Mouse (Mus musculus) Muller cell, postnatal 12 days (primary cell): ENCODE measurements at regions not wholly inside any gene's neighbourhood (a gene's known extent, or its start where the extent isn't known, plus 50 kb on each side); places are given as distances from the start of the nearest gene placed in this dataset.
"Not testable (repeated sequence)": the region's sequence is repeated elsewhere in the genome, so short reads cannot be mapped to it uniquely, and the experiment has no call there.

Experiments used
- DNase-seq: peaks from one replicate; pipeline ENCODE4 v3.0.0-alpha.2; 2015; ENCODE audit errors: inconsistent ontology term

DNA sequence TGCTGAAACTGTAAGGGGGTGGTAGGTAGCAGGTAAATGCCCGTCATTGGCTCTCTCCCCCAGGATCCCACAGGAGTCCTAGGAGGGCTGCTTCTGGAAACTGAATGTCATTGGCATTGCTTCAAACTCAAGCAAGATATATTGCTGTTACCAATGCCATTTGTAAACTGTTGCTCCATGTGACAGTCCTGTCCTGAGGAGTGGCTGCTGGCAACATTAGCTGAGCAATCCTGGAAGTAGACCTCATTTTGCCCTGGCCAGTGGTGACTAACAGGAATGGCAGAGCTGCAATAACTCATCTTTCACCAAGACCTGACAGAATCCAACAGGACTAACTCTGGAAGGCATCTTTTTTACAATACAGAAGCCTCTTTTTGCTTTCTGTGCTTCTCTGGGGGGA, 143.2 kb downstream of the Gm815 start:
- peak; percentile 20 for DNase-seq

DNA sequence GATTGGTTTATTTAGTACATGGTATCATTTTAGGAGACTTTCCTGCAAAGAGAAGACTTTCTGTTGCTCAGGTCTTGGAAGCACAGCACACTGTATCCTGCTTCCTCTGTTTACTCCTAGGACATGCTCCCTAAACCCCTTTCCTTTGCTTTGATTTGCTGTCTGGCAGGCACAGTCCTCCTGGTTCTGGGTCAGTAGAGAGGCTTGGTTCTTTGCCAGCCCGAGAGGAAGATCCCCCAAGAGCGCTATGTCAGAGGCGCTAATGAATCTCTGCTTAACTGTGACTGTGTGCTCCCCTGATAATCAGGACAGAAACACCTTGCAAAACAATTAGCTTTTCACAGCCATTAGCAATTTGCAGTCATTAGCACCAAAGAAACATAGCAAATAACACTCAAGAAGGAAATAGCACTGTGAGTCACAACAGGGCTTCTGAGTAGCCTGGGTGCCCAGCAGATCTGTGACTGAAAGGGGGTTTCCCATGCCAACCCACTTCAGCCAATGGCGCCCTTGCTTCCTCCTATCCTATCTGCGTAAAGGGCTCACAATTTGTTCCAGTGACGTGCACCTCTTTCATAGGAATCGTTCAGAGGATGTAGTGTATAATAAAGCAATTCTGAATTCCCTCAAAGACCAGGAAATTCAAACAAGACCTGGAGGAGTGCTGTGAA, 145.5 kb downstream of the Gm815 start:
- peak; percentile 81 for DNase-seq

- DNase-seq: no peak
Observed at GRCm38 (mm10) chr19:27032621-27033020, 146.9 kb downstream of the Gm815 start.

- DNase-seq: no peak
Observed at GRCm38 (mm10) chr19:27038298-27038697, 152.6 kb downstream of the Gm815 start.

DNA sequence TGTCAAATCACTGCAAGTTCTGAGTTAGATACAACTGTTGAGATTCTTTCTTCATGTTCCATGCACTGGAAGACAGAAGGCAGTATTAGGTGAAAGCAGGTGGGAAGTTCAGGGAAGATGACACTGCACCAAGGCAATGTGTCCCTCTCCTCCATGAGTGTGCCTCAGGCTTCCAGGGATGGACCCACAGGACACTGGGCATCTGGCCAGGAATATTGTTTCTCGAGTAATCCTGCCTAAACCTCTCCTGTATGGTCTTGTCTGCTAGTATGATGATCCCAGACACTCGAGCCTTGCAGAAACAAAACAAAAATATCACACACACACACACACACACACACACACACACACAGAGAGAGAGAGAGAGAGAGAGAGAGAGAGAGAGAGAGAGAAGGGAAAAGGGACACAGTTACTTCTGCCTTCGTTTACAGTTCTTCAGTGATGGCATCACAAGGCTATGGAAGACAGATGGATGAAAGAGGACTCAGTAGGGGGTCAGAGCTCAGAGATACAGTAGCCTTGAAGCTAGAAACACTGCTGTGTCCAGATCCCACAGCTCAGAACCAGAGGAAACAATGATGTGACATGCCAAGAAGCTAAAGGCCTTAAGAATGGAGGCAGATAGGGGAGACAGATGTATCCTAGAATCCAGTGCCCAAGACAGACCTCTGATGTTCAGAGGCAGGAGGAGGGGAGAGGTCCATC, 154.8 kb downstream of the Gm815 start:
- no peak for DNase-seq

GRCm38 (mm10) chr19:27066449-27067181, 149.7 kb upstream of the Vldlr start:
- DNase-seq: peak; percentile 88

DNA sequence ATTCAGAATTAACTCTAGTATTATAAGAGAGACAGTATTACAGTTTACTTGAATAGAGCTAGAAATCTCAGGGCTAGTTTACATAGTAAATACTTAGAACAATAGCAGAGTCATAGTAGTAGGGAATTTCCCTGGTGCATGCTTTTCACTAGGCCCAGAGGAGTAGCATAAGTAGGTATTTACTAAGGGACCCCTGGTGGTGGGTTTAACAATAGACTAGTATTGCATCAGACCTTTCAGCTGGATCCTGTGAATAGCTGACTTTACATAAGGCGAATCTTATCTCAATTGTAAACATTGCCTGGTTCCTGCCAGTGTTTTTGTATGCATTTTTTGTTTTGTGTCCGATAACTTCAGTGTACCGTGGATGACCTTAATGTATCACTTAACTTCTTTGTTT, 143.0 kb upstream of the Vldlr start:
- no peak for DNase-seq

DNA sequence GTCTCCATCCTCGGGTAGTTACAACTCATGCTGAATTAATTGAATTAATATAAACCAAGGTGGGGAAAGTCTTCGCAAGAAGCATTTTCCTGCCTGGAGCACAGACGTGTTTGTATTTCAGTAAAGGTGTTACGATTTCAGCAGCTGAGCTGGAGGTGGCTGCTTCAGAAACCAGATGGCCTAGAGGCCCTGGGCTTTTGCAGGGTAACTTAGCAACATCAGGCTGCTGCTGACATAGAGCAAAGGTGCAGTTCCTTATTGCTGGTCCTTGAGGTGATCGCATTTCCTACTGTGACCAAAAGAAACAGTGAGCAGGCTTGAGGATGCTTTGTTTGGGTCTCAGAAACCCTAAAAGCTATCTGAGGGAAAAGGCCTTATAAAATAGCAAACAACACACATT, 141.3 kb upstream of the Vldlr start:
- no peak for DNase-seq

GRCm38 (mm10) chr19:27076920-27077512, 139.3 kb upstream of the Vldlr start:
- no peak for DNase-seq

GRCm38 (mm10) chr19:27087344-27087743, 128.9 kb upstream of the Vldlr start:
- no peak for DNase-seq

- DNase-seq: no peak
Observed at GRCm38 (mm10) chr19:27087833-27088232, 128.5 kb upstream of the Vldlr start.

DNA sequence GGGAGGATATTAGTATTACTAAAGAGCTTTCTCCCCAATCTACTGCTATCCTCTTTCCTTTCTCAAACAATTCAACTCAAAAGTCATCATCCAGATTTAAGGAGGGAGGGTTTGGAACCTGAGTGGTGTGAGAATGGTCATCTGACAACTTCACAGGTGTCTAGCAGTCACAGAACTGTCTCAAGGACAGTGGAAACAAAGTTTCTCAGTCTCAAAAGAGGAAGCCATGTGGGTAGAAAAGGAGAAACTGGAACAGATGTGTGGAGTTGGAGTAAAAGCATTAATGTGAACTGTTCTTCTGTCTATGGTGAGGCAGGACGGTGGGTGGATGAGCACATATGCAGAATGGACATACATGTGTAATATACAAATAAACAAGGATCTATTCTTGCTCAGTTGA, 127.2 kb upstream of the Vldlr start:
- DNase-seq: no peak

- DNase-seq: no peak
Observed at GRCm38 (mm10) chr19:27091603-27092002, 124.7 kb upstream of the Vldlr start.

DNA sequence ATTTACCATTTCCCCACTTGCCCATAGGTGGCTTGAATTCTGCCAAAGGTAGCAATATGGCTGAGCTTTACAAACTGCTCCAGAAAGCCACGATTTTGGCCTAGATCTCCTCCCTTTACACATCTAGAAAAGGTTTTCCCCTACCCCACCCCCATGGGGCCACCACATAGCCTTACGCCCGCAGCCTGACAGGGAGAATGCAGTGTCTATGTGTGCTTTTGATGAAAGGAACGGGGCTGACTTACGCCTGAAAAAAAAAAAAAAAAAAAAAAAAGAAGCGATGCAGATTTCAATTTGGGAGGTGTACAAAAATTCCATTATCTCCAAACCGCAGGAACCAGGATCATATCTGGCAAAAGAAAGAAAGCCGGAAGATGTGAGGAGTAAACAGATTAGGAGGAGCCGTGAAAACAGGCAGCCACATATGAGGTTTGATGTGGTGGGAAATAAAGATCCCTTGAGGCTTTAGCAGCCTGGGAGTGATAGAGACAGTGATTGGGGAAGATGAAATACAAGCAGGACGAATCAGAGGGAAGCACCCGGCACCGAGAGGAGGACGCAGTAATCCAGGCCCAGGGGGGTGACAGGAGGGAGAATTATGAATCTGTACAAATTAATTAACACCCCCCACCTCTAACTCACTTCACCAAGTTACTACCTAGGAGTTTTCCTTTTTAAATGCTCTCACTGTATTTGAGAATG, 121.4 kb upstream of the Vldlr start:
- no peak for DNase-seq

- DNase-seq: peak; percentile 56
Observed at GRCm38 (mm10) chr19:27099921-27100320, 116.4 kb upstream of the Vldlr start.

DNA sequence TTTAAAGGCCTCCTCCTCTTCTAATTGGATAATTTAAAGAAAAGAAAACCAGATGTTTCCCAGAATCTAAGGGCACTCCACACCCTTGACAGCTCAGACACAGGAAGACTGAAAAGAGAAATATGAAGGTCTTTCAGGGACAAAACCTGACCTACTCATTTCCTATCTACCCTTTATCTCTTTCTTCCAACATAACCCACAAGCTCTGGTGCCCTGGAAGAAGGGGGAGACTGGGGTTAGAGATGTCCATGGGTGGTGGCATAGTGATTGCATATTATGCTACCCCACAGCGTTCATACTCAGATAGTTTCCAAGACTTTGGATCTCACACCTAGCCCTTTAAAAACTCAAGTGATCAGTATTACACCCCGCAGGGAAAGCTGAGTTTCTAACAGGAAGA, 105.8 kb upstream of the Vldlr start:
- no peak for DNase-seq

DNA sequence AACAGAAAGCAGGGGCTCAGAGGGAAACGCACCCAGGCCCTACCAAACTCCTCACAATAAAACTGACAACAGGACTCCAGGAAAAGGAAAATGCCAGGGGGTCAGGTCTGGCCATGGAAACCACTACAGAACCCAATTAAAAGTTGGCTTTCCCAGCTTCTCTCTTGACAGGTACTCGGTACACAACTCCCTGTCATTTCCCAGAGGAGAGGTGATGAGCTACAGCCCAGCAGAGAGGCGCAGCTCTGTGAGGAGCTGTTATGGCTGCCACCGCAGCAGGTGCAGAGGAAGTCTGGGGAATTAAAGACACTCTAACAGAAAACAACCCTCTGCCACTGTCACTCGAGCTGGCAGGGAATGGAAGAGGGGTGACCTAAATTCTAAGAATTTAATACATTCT, 95.4 kb upstream of the Vldlr start:
- DNase-seq: peak; percentile 24

GRCm38 (mm10) chr19:27122348-27122747, 93.9 kb upstream of the Vldlr start:
- DNase-seq: no peak

DNA sequence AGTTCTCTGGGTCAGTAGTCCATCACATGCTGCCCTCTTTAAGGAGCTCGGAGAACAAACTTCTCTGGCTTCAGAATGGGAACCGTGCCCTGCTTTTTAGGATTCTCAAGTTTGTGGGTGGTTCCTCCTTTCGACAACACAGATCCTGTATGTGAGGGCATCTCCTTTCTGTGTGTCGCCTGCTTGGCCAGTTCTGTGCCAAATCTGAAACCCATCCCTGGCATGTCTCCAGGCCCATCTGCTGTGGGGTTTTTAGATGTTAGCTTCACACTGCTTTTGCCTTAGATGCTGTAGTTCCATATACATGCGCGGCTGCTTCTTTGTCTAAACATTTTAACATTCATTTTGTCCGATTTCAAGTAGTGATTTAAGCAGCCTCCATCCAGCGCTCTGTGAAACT, 93.0 kb upstream of the Vldlr start:
- peak; percentile 32 for DNase-seq

- no peak for DNase-seq
Observed at GRCm38 (mm10) chr19:27123806-27124469, 92.3 kb upstream of the Vldlr start.

DNA sequence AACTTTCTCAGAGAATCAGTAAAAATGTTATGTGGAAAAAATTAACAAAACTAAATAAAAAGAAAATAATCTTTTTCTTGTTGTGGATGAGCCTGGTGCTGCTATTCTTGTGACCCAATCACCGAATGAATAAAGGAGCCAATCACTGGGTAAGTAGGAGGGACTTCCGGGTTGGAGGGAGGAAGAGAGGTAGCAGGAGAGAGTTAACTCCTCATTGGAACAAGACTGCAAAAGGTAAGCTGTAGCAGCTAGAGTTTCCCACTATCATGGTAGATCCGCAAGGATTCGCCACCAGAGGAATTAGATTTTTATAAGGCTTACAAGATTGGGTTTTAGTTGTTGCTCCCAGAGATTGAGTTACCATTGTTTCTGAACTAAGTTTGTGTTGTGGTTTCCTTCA, 87.8 kb upstream of the Vldlr start:
- not testable (repeated sequence) for DNase-seq
